Comparison of ENCODE assay signal across 7 mouse cellular contexts in genomic region chr14:26969856-26970407, GRCm38 (mm10). TPM values are rescaled to one million over a fixed set of nuclear protein-coding genes. Genes with fewer than 3 reads are reported as not detected.
DNase-seq lines count a peak whose midpoint lies in the region; ATAC-seq lines count a peak whose summit lies in the region.

No protein-coding gene starts in this region.

- ATAC-seq in heart, embryonic 16.5 days (replicated peaks; ENCODE audit: extremely low read depth, insufficient read depth, low FRiP score), result peak; percentile 74

- peaks cover 5% of the 10 kb centered on the region; the same call in 1 of the 2 replicates for H3K27me3 ChIP-seq in embryonic facial prominence, embryonic 10.5 days (replicated peaks; ENCODE audit: low read depth, poor library complexity, severe bottlenecking)
- no peaks in the 10 kb centered on the region for H3K27me3 ChIP-seq in heart, embryonic 16.5 days (ENCODE audit: control insufficient read depth, insufficient read depth, low read length)

- peak overlapping the region; percentile 80 for H3K4me2 ChIP-seq in heart, embryonic 16.5 days (ENCODE audit: low read depth, low read length)

- no peaks in the 10 kb centered on the region for H3K9me3 ChIP-seq in embryonic facial prominence, embryonic 10.5 days
- H3K9me3 ChIP-seq in heart, embryonic 16.5 days (replicated peaks; ENCODE audit: control insufficient read depth, low read length), result no peaks in the 10 kb centered on the region

- H3K4me3 ChIP-seq in embryonic facial prominence, embryonic 10.5 days, result peak overlapping the region; percentile 93
- H3K4me3 ChIP-seq in heart, embryonic 16.5 days (ENCODE audit: low read length), result peak overlapping the region; percentile 74

- H3K36me3 ChIP-seq in embryonic facial prominence, embryonic 10.5 days (replicated peaks), result peaks cover 4% of the 10 kb centered on the region
- no peaks in the 10 kb centered on the region for H3K36me3 ChIP-seq in heart, embryonic 16.5 days (ENCODE audit: control insufficient read depth, insufficient read depth)

- peak overlapping the region; percentile 94 for H3K27ac ChIP-seq in embryonic facial prominence, embryonic 10.5 days (replicated peaks)
- peak overlapping the region; percentile 71 for H3K27ac ChIP-seq in heart, embryonic 16.5 days (ENCODE audit: low read length)

- peak; percentile 76 for DNase-seq in ES-CJ7 (ENCODE audit: low read depth, low spot score)
- peak; percentile 51 for DNase-seq in adrenal gland, adult 8-10 months
- DNase-seq in embryonic facial prominence, embryonic 10.5 days (ENCODE audit: low spot score), result peak; percentile 74
- DNase-seq in layer of hippocampus, postnatal 36 days, result peak; percentile 63 to 74
- DNase-seq in lung, postnatal 14 days, result peak; percentile 45
- peak; percentile 66 to 70 for DNase-seq in right cerebral cortex, adult 2 months (ENCODE audit: low spot score in 2 of 2)

- under 1% methylated on average over 62 of the region's 62 CpGs for WGBS in embryonic facial prominence, embryonic 10.5 days
- under 1% methylated on average over 62 of the region's 62 CpGs for WGBS in heart, embryonic 16.5 days

- peaks cover 15% of the 10 kb centered on the region for H3K4me1 ChIP-seq in embryonic facial prominence, embryonic 10.5 days
- H3K4me1 ChIP-seq in heart, embryonic 16.5 days (ENCODE audit: control insufficient read depth, insufficient read depth, low read length), result peaks cover 8% of the 10 kb centered on the region

- peak overlapping the region; percentile 85 for H3K9ac ChIP-seq in heart, embryonic 16.5 days (ENCODE audit: low read length)

RNA-seq across cellular contexts. Expression of gene Appl1, which starts 1.1 kb away (rescaled TPM):
- 10 to 100 TPM; 28.7 to 94.6 (median 58.6) TPM for total RNA-seq in adrenal gland, adult 8-10 months (2022)
- 31.7 and 33.4 TPM in 2 replicates for polyA plus RNA-seq in embryonic facial prominence, embryonic 10.5 days (2016; fragmentation: Nextera tagmentation; extraction: Ambion mirVana)
- 25.0 and 30.4 TPM in 2 replicates for polyA plus RNA-seq in heart, embryonic 16.5 days (2015; fragmentation: Nextera tagmentation; extraction: Ambion mirVana)
- 10 to 100 TPM; 65.1 to 68.9 TPM for total RNA-seq in layer of hippocampus, postnatal 36 days (2021)

RNA-seq across cellular contexts. Expression of gene Hesx1, which starts 24.3 kb away (rescaled TPM):
- under 1 TPM in 2 of 4 experiments, not detected in 2; 0.35 to 0.49 TPM for total RNA-seq in adrenal gland, adult 8-10 months (2022)
- 3.4 and 3.9 TPM in 2 replicates for polyA plus RNA-seq in embryonic facial prominence, embryonic 10.5 days (2016; fragmentation: Nextera tagmentation; extraction: Ambion mirVana)
- polyA plus RNA-seq in heart, embryonic 16.5 days (2015; fragmentation: Nextera tagmentation; extraction: Ambion mirVana), result 0.29 TPM in 1 of 2 replicates, not detected in the other
- total RNA-seq in layer of hippocampus, postnatal 36 days (2021), result not detected

Comparison
In these comparisons a context has a peak if more than half of its experiments do, and no peak if none do; other contexts are left out.
1. Peak in every context shown above with its lines: DNase-seq, ATAC-seq, H3K4me3 ChIP-seq and H3K27ac ChIP-seq.